In genomic region chr6:124903580-124904151, GRCm38 (mm10) we compare ENCODE assay signal across 8 mouse cellular contexts. TPM values are rescaled to one million over a fixed set of nuclear protein-coding genes. Genes with fewer than 3 reads are reported as not detected.
A peak's percentile ranks its signal among the peaks of the same experiment; 100 is the strongest.
DNase-seq lines count a peak whose midpoint lies in the region; ATAC-seq and TF ChIP-seq lines count a peak whose summit lies in the region.

No protein-coding gene starts in this region.

- peak; percentile 89 for TF ChIP-seq RAD21 in MEL (IDR thresholded peaks at IDR 0.05; ENCODE audit: low read depth, low read length)

- H3K9me3 ChIP-seq in MEL (replicated peaks; ENCODE audit: insufficient read depth, low read length), result no peaks in the 10 kb centered on the region
- H3K9me3 ChIP-seq in hindbrain, embryonic 10.5 days, result no peaks in the 10 kb centered on the region
- H3K9me3 ChIP-seq in lung, postnatal 0 days (ENCODE audit: low read length), result no peaks in the 10 kb centered on the region

- H3K27me3 ChIP-seq in MEL (ENCODE audit: control insufficient read depth in 1 of 2, insufficient read depth in 2 of 2, low read length in 2 of 2), result no peaks in the 10 kb centered on the region
- H3K27me3 ChIP-seq in cerebellum, adult 2 months (ENCODE audit: control insufficient read depth, insufficient read depth, low read length), result no peaks in the 10 kb centered on the region
- peaks cover 9% of the 10 kb centered on the region for H3K27me3 ChIP-seq in hindbrain, embryonic 10.5 days (ENCODE audit: insufficient read depth, poor library complexity, severe bottlenecking)
- no peaks in the 10 kb centered on the region for H3K27me3 ChIP-seq in lung, postnatal 0 days (replicated peaks; ENCODE audit: insufficient read depth, low read length)

- under 1% methylated on average over 23 of the region's 23 CpGs for WGBS in cerebellum, adult 2 months
- under 1% methylated on average over 23 of the region's 23 CpGs for WGBS in hindbrain, embryonic 10.5 days
- under 1% methylated on average over 23 of the region's 23 CpGs for WGBS in lung, postnatal 0 days

- TF ChIP-seq EP300 in MEL (IDR thresholded peaks at IDR 0.05; ENCODE audit: low read depth in 1 of 2, low read length in 2 of 2), result peak in 1 of 2 experiments; percentile 51; a peak in 1 of 4 replicates
- no peak for TF ChIP-seq EP300 in lung, postnatal 0 days (IDR thresholded peaks at IDR 0.05)

- H3K4me2 ChIP-seq in lung, postnatal 0 days (replicated peaks; ENCODE audit: low read depth, low read length), result peak overlapping the region; percentile 75

- TF ChIP-seq POLR2A in MEL (IDR thresholded peaks at IDR 0.05; ENCODE audit: control insufficient read depth in 1 of 2, insufficient read depth in 1 of 2, low read depth in 1 of 2, low read length in 2 of 2, poor library complexity in 1 of 2), result no peak
- TF ChIP-seq POLR2A in cerebellum, adult 2 months (IDR thresholded peaks at IDR 0.05; ENCODE audit: borderline replicate concordance, insufficient read depth, low read length), result peak; percentile 54; the same call in 1 of the 2 replicates

- H3K79me2 ChIP-seq in MEL (ENCODE audit: control insufficient read depth, insufficient read depth, low read length, poor library complexity), result peaks cover 2% of the 10 kb centered on the region; the same call in 1 of the 2 replicates

- DNase-seq in MEL (ENCODE audit: low read depth, low spot score), result peak; percentile 91
- DNase-seq in cerebellum, adult 2 months, result peak; percentile 96 to 99
- peak; percentile 95 for DNase-seq in forelimb bud, embryonic 11.5 days (ENCODE audit: low read depth, low spot score)
- DNase-seq in hindbrain, embryonic 10.5 days (ENCODE audit: low spot score), result peak; percentile 96
- peak; percentile 91 for DNase-seq in layer of hippocampus, adult 9-11 months
- peak; percentile 96 for DNase-seq in lung, postnatal 0 days (ENCODE audit: low spot score)
- peak; percentile 97 for DNase-seq in ovary, postnatal 14 days (ENCODE audit: low spot score)
- peak; percentile 99 for DNase-seq in thymus, postnatal 14 days

- no peaks in the 10 kb centered on the region; a peak in 1 of 4 replicates for H3K36me3 ChIP-seq in MEL (ENCODE audit: control insufficient read depth in 1 of 2, insufficient read depth in 2 of 2, low read length in 2 of 2)
- no peaks in the 10 kb centered on the region for H3K36me3 ChIP-seq in hindbrain, embryonic 10.5 days
- H3K36me3 ChIP-seq in lung, postnatal 0 days (ENCODE audit: insufficient read depth, low read length), result no peaks in the 10 kb centered on the region

- ATAC-seq in lung, postnatal 0 days, result peak; percentile 92

- peak overlapping the region; percentile 76 for H3K9ac ChIP-seq in MEL (ENCODE audit: control insufficient read depth, low read depth, low read length, poor library complexity, severe bottlenecking)
- H3K9ac ChIP-seq in lung, postnatal 0 days (replicated peaks; ENCODE audit: low read depth), result peak overlapping the region; percentile 50

- H3K4me3 ChIP-seq in MEL (ENCODE audit: control insufficient read depth in 1 of 2, insufficient read depth in 1 of 2, low read depth in 2 of 2, low read length in 2 of 2), result peak overlapping the region; percentile 72 to 74
- H3K4me3 ChIP-seq in cerebellum, adult 2 months (replicated peaks; ENCODE audit: insufficient read depth, low read depth, low read length), result peak overlapping the region; percentile 71
- peak overlapping the region; percentile 61 for H3K4me3 ChIP-seq in hindbrain, embryonic 10.5 days
- peak overlapping the region; percentile 53 for H3K4me3 ChIP-seq in lung, postnatal 0 days (ENCODE audit: low read depth, low read length)

- TF ChIP-seq CTCF in MEL (IDR thresholded peaks at IDR 0.05 in 2 of 3, conservative IDR thresholded peaks at IDR 0.05 in 1 of 3; ENCODE audit: control insufficient read depth in 1 of 3, insufficient read depth in 1 of 3, low read depth in 2 of 3, low read length in 3 of 3, poor library complexity in 1 of 3, severe bottlenecking in 1 of 3), result peak; percentile 92 to 99 (median 97)
- peak; percentile 96 for TF ChIP-seq CTCF in cerebellum, adult 2 months (IDR thresholded peaks at IDR 0.05; ENCODE audit: borderline replicate concordance, insufficient read depth, low read depth, low read length)
- TF ChIP-seq CTCF in lung, postnatal 0 days (IDR thresholded peaks at IDR 0.05), result peak; percentile 100

- peaks cover 0 to 5% of the 10 kb centered on the region in 2 experiments; a peak in 3 of 4 replicates for H3K4me1 ChIP-seq in MEL (ENCODE audit: control insufficient read depth in 1 of 2, insufficient read depth in 2 of 2, low read length in 2 of 2)
- peaks cover 15% of the 10 kb centered on the region for H3K4me1 ChIP-seq in cerebellum, adult 2 months (ENCODE audit: control insufficient read depth, insufficient read depth, low read length)
- peaks cover 38% of the 10 kb centered on the region for H3K4me1 ChIP-seq in hindbrain, embryonic 10.5 days (replicated peaks)
- H3K4me1 ChIP-seq in lung, postnatal 0 days (ENCODE audit: insufficient read depth, low read depth, low read length), result no peaks in the 10 kb centered on the region

- peak overlapping the region; percentile 23 for H3K27ac ChIP-seq in MEL (ENCODE audit: control insufficient read depth, low read depth, low read length)
- H3K27ac ChIP-seq in cerebellum, adult 2 months (ENCODE audit: insufficient read depth, low read length), result peak overlapping the region; percentile 99
- peak overlapping the region; percentile 98 for H3K27ac ChIP-seq in hindbrain, embryonic 10.5 days
- H3K27ac ChIP-seq in lung, postnatal 0 days (ENCODE audit: low read length), result peak overlapping the region; percentile 93

TF ChIP-seq in MEL, 35 proteins besides CTCF, POLR2A, EP300 and RAD21 (continues in another document):
- TF ChIP-seq RCOR1 (IDR thresholded peaks at IDR 0.05; ENCODE audit: low read depth, low read length), result peak; percentile 61
- TF ChIP-seq BHLHE40 (IDR thresholded peaks at IDR 0.05; ENCODE audit: borderline replicate concordance, low read depth, low read length), result peak; percentile 69
- TF ChIP-seq TCF12 (IDR thresholded peaks at IDR 0.05; ENCODE audit: low read depth, low read length), result peak; percentile 33; the same call in 1 of the 2 replicates
- peak; percentile 60; the same call in 1 of the 2 replicates for TF ChIP-seq MYB (IDR thresholded peaks at IDR 0.05; ENCODE audit: low read depth, low read length)
- TF ChIP-seq ZC3H11A (IDR thresholded peaks at IDR 0.05; ENCODE audit: low read depth, low read length), result peak; percentile 76
- no peak for TF ChIP-seq GABPA (IDR thresholded peaks at IDR 0.05; ENCODE audit: low read depth, low read length)
- no peak for TF ChIP-seq JUND (IDR thresholded peaks at IDR 0.05; ENCODE audit: low read depth, low read length)
- TF ChIP-seq TBP (IDR thresholded peaks at IDR 0.05; ENCODE audit: low read depth, low read length), result no peak
- no peak for TF ChIP-seq E2F4 (IDR thresholded peaks at IDR 0.05; ENCODE audit: borderline replicate concordance, low read depth, low read length)
- no peak for TF ChIP-seq NRF1 (IDR thresholded peaks at IDR 0.05; ENCODE audit: insufficient read depth, low read depth, low read length, poor library complexity, severe bottlenecking)
- no peak for TF ChIP-seq MEF2A (IDR thresholded peaks at IDR 0.05; ENCODE audit: extremely low read depth, insufficient replicate concordance, low read depth, low read length, poor library complexity, severe bottlenecking)
- TF ChIP-seq USF1 (IDR thresholded peaks at IDR 0.05; ENCODE audit: low read depth, low read length), result no peak
- no peak for TF ChIP-seq TAL1 (IDR thresholded peaks at IDR 0.05; ENCODE audit: low read length)
- TF ChIP-seq GATA1 (IDR thresholded peaks at IDR 0.05; ENCODE audit: low read depth, low read length), result no peak; the same call in 1 of the 2 replicates

RNA-seq across cellular contexts. Expression of gene Lag3, which starts 7.8 kb away (rescaled TPM):
- total RNA-seq in MEL (2012; rRNA removed), result 0.16 and 0.35 TPM in 2 replicates
- polyA plus RNA-seq in MEL (2012; ENCODE audit: insufficient read depth in 1 of 2, insufficient read length in 2 of 2, low read depth in 1 of 2, low replicate concordance in 2 of 2, missing spikeins in 1 of 2), result 1 to 10 TPM in 1 of 2 experiments, not detected in 1; 1.3 TPM
- polyA plus RNA-seq in cerebellum, adult 2 months (2012; rRNA removed), result 1.5 TPM in 2 replicates
- polyA plus RNA-seq in hindbrain, embryonic 10.5 days (2016; fragmentation: Nextera tagmentation; extraction: Ambion mirVana), result 1.1 and 1.3 TPM in 2 replicates
- polyA plus RNA-seq in lung, postnatal 0 days (2015; fragmentation: Nextera tagmentation; extraction: Ambion mirVana), result 2.3 TPM in 2 replicates

RNA-seq across cellular contexts. Expression of gene Cd4, which starts 15.6 kb away (rescaled TPM):
- total RNA-seq in MEL (2012; rRNA removed), result not detected in 2 replicates
- polyA plus RNA-seq in MEL (2012; ENCODE audit: insufficient read depth in 1 of 2, insufficient read length in 2 of 2, low read depth in 1 of 2, low replicate concordance in 2 of 2, missing spikeins in 1 of 2), result not detected
- polyA plus RNA-seq in cerebellum, adult 2 months (2012; rRNA removed), result 0.05 and 0.26 TPM in 2 replicates
- polyA plus RNA-seq in hindbrain, embryonic 10.5 days (2016; fragmentation: Nextera tagmentation; extraction: Ambion mirVana), result not detected in 2 replicates
- polyA plus RNA-seq in lung, postnatal 0 days (2015; fragmentation: Nextera tagmentation; extraction: Ambion mirVana), result 0.07 and 0.10 TPM in 2 replicates

RNA-seq across cellular contexts. Expression of gene Ptms, which starts 16.2 kb away (rescaled TPM):
- 19.8 and 31.8 TPM in 2 replicates for total RNA-seq in MEL (2012; rRNA removed)
- polyA plus RNA-seq in MEL (2012; ENCODE audit: insufficient read depth in 1 of 2, insufficient read length in 2 of 2, low read depth in 1 of 2, low replicate concordance in 2 of 2, missing spikeins in 1 of 2), result 100 to 1,000 TPM in 1 of 2 experiments, not detected in 1; 177 TPM
- 958 and 983 TPM in 2 replicates for polyA plus RNA-seq in cerebellum, adult 2 months (2012; rRNA removed)
- 271 and 416 TPM in 2 replicates for polyA plus RNA-seq in hindbrain, embryonic 10.5 days (2016; fragmentation: Nextera tagmentation; extraction: Ambion mirVana)
- polyA plus RNA-seq in lung, postnatal 0 days (2015; fragmentation: Nextera tagmentation; extraction: Ambion mirVana), result 533 and 563 TPM in 2 replicates

RNA-seq across cellular contexts. Expression of gene Mlf2, which starts 27.5 kb away (rescaled TPM):
- 133 and 154 TPM in 2 replicates for total RNA-seq in MEL (2012; rRNA removed)
- 100 to 1,000 TPM in 1 of 2 experiments, not detected in 1; 340 TPM for polyA plus RNA-seq in MEL (2012; ENCODE audit: insufficient read depth in 1 of 2, insufficient read length in 2 of 2, low read depth in 1 of 2, low replicate concordance in 2 of 2, missing spikeins in 1 of 2)
- polyA plus RNA-seq in cerebellum, adult 2 months (2012; rRNA removed), result 669 and 677 TPM in 2 replicates
- 417 and 499 TPM in 2 replicates for polyA plus RNA-seq in hindbrain, embryonic 10.5 days (2016; fragmentation: Nextera tagmentation; extraction: Ambion mirVana)
- polyA plus RNA-seq in lung, postnatal 0 days (2015; fragmentation: Nextera tagmentation; extraction: Ambion mirVana), result 289 and 300 TPM in 2 replicates

RNA-seq across cellular contexts. Expression of gene Gpr162, which starts 39.9 kb away (rescaled TPM):
- 0.08 and 0.20 TPM in 2 replicates for total RNA-seq in MEL (2012; rRNA removed)
- polyA plus RNA-seq in MEL (2012; ENCODE audit: insufficient read depth in 1 of 2, insufficient read length in 2 of 2, low read depth in 1 of 2, low replicate concordance in 2 of 2, missing spikeins in 1 of 2), result under 1 TPM in 1 of 2 experiments, not detected in 1; 0.84 TPM
- 177 and 183 TPM in 2 replicates for polyA plus RNA-seq in cerebellum, adult 2 months (2012; rRNA removed)
- polyA plus RNA-seq in hindbrain, embryonic 10.5 days (2016; fragmentation: Nextera tagmentation; extraction: Ambion mirVana), result 2.3 and 5.0 TPM in 2 replicates
- polyA plus RNA-seq in lung, postnatal 0 days (2015; fragmentation: Nextera tagmentation; extraction: Ambion mirVana), result 0.20 and 0.26 TPM in 2 replicates

Comparison
In these comparisons a context has a peak if more than half of its experiments do, and no peak if none do; other contexts are left out.
1. Peak in every context shown above with its lines: DNase-seq, ATAC-seq, H3K4me3 ChIP-seq and H3K27ac ChIP-seq.
2. H3K27ac ChIP-seq: peak in every context shown above with its lines; median percentile 99 in cerebellum, adult 2 months; 98 in hindbrain, embryonic 10.5 days; 93 in lung, postnatal 0 days; 23 in MEL.